Mouse (Mus musculus): ENCODE measurements around the gene Ube2o. TPM values are rescaled to one million over a fixed set of nuclear protein-coding genes. Genes with fewer than 3 reads are reported as not detected.
"Not testable (repeated sequence)": the region's sequence is repeated elsewhere in the genome, so short reads cannot be mapped to it uniquely, and the experiment has no call there.

Ube2o gene
- polyA plus RNA-seq, 1 experiment from 2014 or later = 3.7 TPM

DNA sequence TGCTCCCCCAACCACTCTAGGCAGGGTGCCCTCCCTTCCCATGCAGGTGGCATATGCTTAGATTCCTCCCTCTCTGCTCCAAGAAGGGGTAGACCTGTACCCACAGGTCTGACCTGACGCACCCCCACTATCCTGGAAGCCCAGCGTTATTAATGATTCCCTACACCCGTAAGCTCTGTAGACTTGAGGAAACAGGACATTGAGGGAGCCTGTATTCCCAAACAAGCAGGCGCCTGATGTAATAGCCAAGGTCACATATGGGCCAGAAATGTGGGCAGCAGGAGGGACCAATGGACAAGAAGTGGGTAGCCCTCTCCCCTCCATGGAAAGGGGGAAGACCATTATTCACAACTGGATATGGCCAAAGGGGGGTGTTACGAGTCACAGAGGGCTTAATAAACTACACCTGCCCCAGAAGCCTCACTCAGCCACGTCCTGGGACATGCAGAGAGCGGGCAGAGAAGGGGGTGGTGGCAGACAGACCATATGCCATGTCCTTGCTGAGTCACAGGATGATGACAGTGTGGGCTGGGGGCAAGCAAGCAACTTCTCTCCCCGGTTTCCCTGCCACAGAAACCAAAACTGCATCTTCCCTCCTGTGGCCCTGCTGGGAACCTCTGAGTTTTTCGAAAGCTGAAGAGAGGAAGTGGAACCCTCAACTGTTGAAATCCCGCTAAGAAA, 35.3 kb upstream of the Ube2o start:
- H3K4me1 ChIP-seq (replicated peaks; ENCODE audit: control insufficient read depth, insufficient read depth, low read length) = peaks cover 29% of the 10 kb centered on the region
- TF ChIP-seq CTCF (IDR thresholded peaks at IDR 0.05; ENCODE audit: low read depth) = no peak
- 0 out of 2 replicates have a peak overlapping the region, but pooled peaks have one; percentile 37 for H3K4me2 ChIP-seq (replicated peaks; ENCODE audit: low read depth)
- H3K4me3 ChIP-seq (ENCODE audit: low read depth, low read length) = no peak overlapping the region
- H3K9me3 ChIP-seq (ENCODE audit: control insufficient read depth) = no peaks in the 10 kb centered on the region
- H3K27me3 ChIP-seq (replicated peaks; ENCODE audit: control insufficient read depth, insufficient read depth, low read length) = no peaks in the 10 kb centered on the region
- H3K9ac ChIP-seq (ENCODE audit: low read depth, low read length) = no peak overlapping the region
- WGBS = 68% methylated on average over 10 of the region's 10 CpGs
- no peak for ATAC-seq
- no peaks in the 10 kb centered on the region for H3K36me3 ChIP-seq (ENCODE audit: control insufficient read depth, insufficient read depth)
- H3K27ac ChIP-seq (ENCODE audit: low read depth, low read length) = no peak overlapping the region; the same call in 1 of the 2 replicates

DNA sequence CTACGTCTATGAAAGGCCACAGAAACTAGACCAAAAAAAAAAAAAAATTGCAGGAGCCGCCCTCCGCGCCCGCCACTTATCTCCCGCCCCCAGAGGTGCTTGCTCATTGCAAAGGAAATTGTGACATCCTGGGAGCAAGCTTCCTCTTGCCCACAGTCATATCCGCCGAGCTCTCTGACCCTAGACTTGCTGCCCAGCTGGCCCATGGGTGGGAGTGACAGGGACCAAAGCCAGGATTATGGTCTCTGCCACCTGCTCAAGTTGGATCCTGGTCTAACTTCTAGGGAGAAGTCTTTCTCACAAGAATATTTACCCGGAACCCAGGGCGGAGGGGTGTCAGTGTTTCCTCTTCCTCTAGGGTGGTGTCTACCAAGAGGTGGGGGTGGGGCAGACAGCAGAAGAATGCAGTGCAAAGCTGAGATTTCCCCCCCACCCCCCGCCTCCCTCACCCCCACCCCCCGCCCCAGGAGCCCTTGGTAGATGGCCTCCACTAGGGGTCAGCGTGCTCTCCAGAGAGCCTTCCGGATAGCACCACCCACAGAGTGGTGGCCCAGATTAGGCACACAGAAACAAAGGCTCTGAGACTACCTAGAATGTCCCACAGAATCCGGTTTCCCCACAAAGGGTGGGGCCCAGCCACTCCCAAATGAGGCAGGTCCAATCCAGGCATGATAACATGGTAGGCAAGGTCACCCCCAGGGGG, 34.6 kb upstream of the Ube2o start:
- peak; percentile 56 for TF ChIP-seq CTCF (IDR thresholded peaks at IDR 0.05; ENCODE audit: low read depth)
- no peaks in the 10 kb centered on the region for H3K27me3 ChIP-seq (replicated peaks; ENCODE audit: control insufficient read depth, insufficient read depth, low read length)
- no peak overlapping the region for H3K9ac ChIP-seq (ENCODE audit: low read depth, low read length)
- no peaks in the 10 kb centered on the region for H3K36me3 ChIP-seq (ENCODE audit: control insufficient read depth, insufficient read depth)
- 0 out of 2 replicates have a peak overlapping the region, but pooled peaks have one; percentile 3 for H3K4me3 ChIP-seq (ENCODE audit: low read depth, low read length)
- peak overlapping the region; percentile 37 for H3K4me2 ChIP-seq (replicated peaks; ENCODE audit: low read depth)
- H3K27ac ChIP-seq (ENCODE audit: low read depth, low read length) = no peak overlapping the region; the same call in 1 of the 2 replicates
- WGBS = 23% methylated on average over 15 of the region's 15 CpGs
- peaks cover 26% of the 10 kb centered on the region for H3K4me1 ChIP-seq (replicated peaks; ENCODE audit: control insufficient read depth, insufficient read depth, low read length)
- H3K9me3 ChIP-seq (ENCODE audit: control insufficient read depth) = no peaks in the 10 kb centered on the region
- peak; percentile 61 for ATAC-seq

DNA sequence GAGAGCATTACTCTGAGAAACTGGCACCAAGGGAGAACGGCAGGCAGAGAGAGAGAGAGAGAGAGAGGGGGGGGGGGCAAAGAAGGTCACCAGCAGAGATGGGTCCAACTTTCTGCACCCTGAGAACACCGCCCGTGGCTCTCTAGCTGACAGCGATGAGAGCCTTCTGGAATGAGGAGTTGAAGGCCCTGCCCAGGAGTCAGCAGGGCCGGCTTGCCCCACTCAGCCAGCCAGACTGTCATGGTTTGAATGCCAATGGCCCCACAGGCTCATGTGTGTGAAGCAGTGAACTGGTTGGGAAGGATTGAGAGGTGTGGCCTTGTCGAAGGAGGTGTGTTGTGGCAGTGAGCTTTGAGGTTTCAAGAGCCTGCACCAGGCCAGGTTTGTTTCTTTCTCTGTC, 32.0 kb upstream of the Ube2o start:
- Histone ChIP-seq H3K27me3 (replicated peaks; ENCODE audit: control insufficient read depth, insufficient read depth, low read length) (no peaks in the 10 kb centered on the region), H3K9ac (ENCODE audit: low read depth, low read length) (no peak overlapping the region), H3K4me2 (replicated peaks; ENCODE audit: low read depth) (no peak overlapping the region), H3K4me1 (replicated peaks; ENCODE audit: control insufficient read depth, insufficient read depth, low read length) (peaks cover 15% of the 10 kb centered on the region), H3K27ac (ENCODE audit: low read depth, low read length) (no peak overlapping the region), H3K36me3 (ENCODE audit: control insufficient read depth, insufficient read depth) (peaks cover 14% of the 10 kb centered on the region; the same call in 1 of the 2 replicates), H3K4me3 (ENCODE audit: low read depth, low read length) (no peak overlapping the region), H3K9me3 (ENCODE audit: control insufficient read depth) (no peaks in the 10 kb centered on the region)
- TF ChIP-seq CTCF (IDR thresholded peaks at IDR 0.05; ENCODE audit: low read depth) = no peak
- ATAC-seq = no peak
- WGBS = 86% methylated on average over 6 of the region's 6 CpGs

DNA sequence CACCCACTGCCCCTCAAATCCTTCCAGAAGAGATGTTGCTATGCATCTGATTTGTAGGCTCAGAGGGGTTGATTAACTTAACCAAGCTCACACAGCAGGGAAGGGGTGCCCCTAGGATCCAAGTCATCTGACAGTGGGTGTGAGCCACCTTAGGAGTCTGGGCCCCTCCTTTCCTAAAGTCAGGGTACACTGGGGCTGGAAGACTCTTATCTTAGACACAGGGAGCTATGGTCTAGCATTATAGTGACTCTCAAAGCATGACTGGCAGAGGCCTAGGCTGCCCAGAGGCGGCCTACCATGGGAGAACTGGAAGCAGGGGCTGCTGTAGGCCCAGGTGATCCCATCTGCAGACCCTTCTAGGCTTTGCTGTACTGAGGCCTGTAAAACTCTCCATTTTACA, 31.3 kb upstream of the Ube2o start:
- no peak for TF ChIP-seq CTCF (IDR thresholded peaks at IDR 0.05; ENCODE audit: low read depth)
- no peak overlapping the region for H3K4me3 ChIP-seq (ENCODE audit: low read depth, low read length)
- no peak for ATAC-seq
- H3K9ac ChIP-seq (ENCODE audit: low read depth, low read length) = no peak overlapping the region
- no peaks in the 10 kb centered on the region for H3K27me3 ChIP-seq (replicated peaks; ENCODE audit: control insufficient read depth, insufficient read depth, low read length)
- no peaks in the 10 kb centered on the region for H3K9me3 ChIP-seq (ENCODE audit: control insufficient read depth)
- peaks cover 14% of the 10 kb centered on the region; the same call in 1 of the 2 replicates for H3K36me3 ChIP-seq (ENCODE audit: control insufficient read depth, insufficient read depth)
- WGBS = 83% methylated on average over 1 of the region's 1 CpGs
- peaks cover 15% of the 10 kb centered on the region for H3K4me1 ChIP-seq (replicated peaks; ENCODE audit: control insufficient read depth, insufficient read depth, low read length)
- H3K4me2 ChIP-seq (replicated peaks; ENCODE audit: low read depth) = no peak overlapping the region
- H3K27ac ChIP-seq (ENCODE audit: low read depth, low read length) = no peak overlapping the region

DNA sequence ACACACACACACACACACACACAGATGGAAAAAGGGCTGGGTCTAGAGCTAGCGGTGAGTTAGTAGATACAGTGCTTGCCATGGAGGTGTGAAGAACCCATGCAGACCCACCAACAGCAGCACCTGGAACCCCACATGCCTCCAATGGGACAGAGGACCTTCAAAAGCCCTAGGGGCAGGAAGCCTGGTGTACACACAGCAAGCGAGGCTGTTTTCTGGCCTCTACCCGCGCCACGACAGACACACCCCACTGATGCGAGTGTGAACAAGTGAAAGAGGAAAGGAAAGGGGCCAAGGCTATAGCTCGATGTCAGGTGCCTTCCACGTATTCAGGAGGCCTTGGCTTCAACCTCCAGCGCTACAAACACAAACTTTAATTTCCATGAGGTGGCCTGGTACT, 30.6 kb upstream of the Ube2o start:
- WGBS = 80% methylated on average over 9 of the region's 9 CpGs
- Histone ChIP-seq H3K9ac (ENCODE audit: low read depth, low read length) (no peak overlapping the region), H3K27me3 (replicated peaks; ENCODE audit: control insufficient read depth, insufficient read depth, low read length) (no peaks in the 10 kb centered on the region), H3K4me3 (ENCODE audit: low read depth, low read length) (no peak overlapping the region), H3K9me3 (ENCODE audit: control insufficient read depth) (no peaks in the 10 kb centered on the region), H3K27ac (ENCODE audit: low read depth, low read length) (no peak overlapping the region), H3K4me1 (replicated peaks; ENCODE audit: control insufficient read depth, insufficient read depth, low read length) (peaks cover 15% of the 10 kb centered on the region), H3K36me3 (ENCODE audit: control insufficient read depth, insufficient read depth) (peaks cover 18% of the 10 kb centered on the region; the same call in 1 of the 2 replicates), H3K4me2 (replicated peaks; ENCODE audit: low read depth) (no peak overlapping the region)
- no peak for ATAC-seq
- no peak for TF ChIP-seq CTCF (IDR thresholded peaks at IDR 0.05; ENCODE audit: low read depth)

DNA sequence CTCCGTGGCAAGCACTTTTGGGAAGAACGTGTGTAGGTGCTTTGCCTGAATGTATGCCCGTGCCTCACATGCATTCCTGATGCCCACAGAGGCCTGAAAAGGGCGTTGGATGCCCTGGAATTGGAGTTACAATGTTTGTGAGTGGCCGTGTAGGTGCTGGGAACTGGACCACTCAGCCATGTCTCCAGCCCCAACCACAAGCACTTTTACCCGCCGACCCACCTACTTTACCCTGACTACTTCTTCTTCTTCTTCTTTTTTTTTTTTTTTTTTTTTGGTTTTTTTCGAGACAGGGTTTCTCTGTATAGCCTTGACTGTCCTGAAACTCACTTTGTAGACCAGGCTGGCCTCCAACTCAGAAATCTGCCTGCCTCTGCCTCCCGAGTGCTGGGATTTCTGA, 29.9 kb upstream of the Ube2o start:
- H3K36me3 ChIP-seq (ENCODE audit: control insufficient read depth, insufficient read depth) = peaks cover 25% of the 10 kb centered on the region; the same call in 1 of the 2 replicates
- H3K27ac ChIP-seq (ENCODE audit: low read depth, low read length); H3K27me3 ChIP-seq (replicated peaks; ENCODE audit: control insufficient read depth, insufficient read depth, low read length); H3K9ac ChIP-seq (ENCODE audit: low read depth, low read length); H3K4me3 ChIP-seq (ENCODE audit: low read depth, low read length); H3K4me2 ChIP-seq (replicated peaks; ENCODE audit: low read depth); H3K9me3 ChIP-seq (ENCODE audit: control insufficient read depth); ATAC-seq: not testable (repeated sequence)
- 87% methylated on average over 9 of the region's 9 CpGs for WGBS
- H3K4me1 ChIP-seq (replicated peaks; ENCODE audit: control insufficient read depth, insufficient read depth, low read length) = peaks cover 10% of the 10 kb centered on the region
